Comparison of ENCODE assay signal across 7 mouse cellular contexts in genomic region chr5:73647261-73647900, GRCm38 (mm10). TPM values are rescaled to one million over a fixed set of nuclear protein-coding genes. Genes with fewer than 3 reads are reported as not detected.
DNase-seq lines count a peak whose midpoint lies in the region; ATAC-seq and TF ChIP-seq lines count a peak whose summit lies in the region.

TSS of gene Sgcb (minus strand) at chr5:73647790.

- peaks cover 28% of the 10 kb centered on the region for H3K4me1 ChIP-seq in embryonic facial prominence, embryonic 12.5 days
- no peaks in the 10 kb centered on the region for H3K4me1 ChIP-seq in heart, adult 2 months (ENCODE audit: control insufficient read depth, insufficient read depth, low read length)
- peaks cover 36% of the 10 kb centered on the region for H3K4me1 ChIP-seq in limb, embryonic 13.5 days
- peaks cover 33% of the 10 kb centered on the region for H3K4me1 ChIP-seq in midbrain, embryonic 15.5 days
- H3K4me1 ChIP-seq in spleen, adult 2 months (ENCODE audit: control insufficient read depth, insufficient read depth, insufficient read length) = peaks cover 5% of the 10 kb centered on the region

- 0 out of 2 replicates have a peak, but pooled peaks have one; percentile 4 for TF ChIP-seq CTCF in heart, adult 2 months (IDR thresholded peaks at IDR 0.05)
- TF ChIP-seq CTCF in spleen, adult 2 months (IDR thresholded peaks at IDR 0.05; ENCODE audit: extremely low read depth, insufficient read depth, insufficient read length, insufficient replicate concordance) = no peak

- TF ChIP-seq POLR2A in heart, adult 2 months (IDR thresholded peaks at IDR 0.05; ENCODE audit: insufficient read depth, low read depth, low read length) = peak; percentile 59
- peak; percentile 5; the same call in 1 of the 2 replicates for TF ChIP-seq POLR2A in spleen, adult 2 months (IDR thresholded peaks at IDR 0.05; ENCODE audit: low read depth, low read length)

- peak; percentile 91 for DNase-seq in adrenal gland, postnatal 25 days
- DNase-seq in heart, adult 2 months = peak; percentile 91 to 94
- peak; percentile 77 to 87 for DNase-seq in kidney, adult 8-10 months
- peak; percentile 36 to 79 for DNase-seq in spleen, adult 2 months (ENCODE audit: low read depth in 1 of 2, low spot score in 2 of 2)

- intact Hi-C loops in heart, adult 2 months (cut with DNase I) = no loop called here

- no peaks in the 10 kb centered on the region for H3K9me3 ChIP-seq in embryonic facial prominence, embryonic 12.5 days
- H3K9me3 ChIP-seq in limb, embryonic 13.5 days = no peaks in the 10 kb centered on the region
- no peaks in the 10 kb centered on the region for H3K9me3 ChIP-seq in midbrain, embryonic 15.5 days

- TF ChIP-seq EP300 in heart, adult 2 months (IDR thresholded peaks at IDR 0.05; ENCODE audit: insufficient read depth, low read depth, low read length) = 0 out of 2 replicates have a peak, but pooled peaks have one; percentile 32

- peak within 1 kb of the TSS; percentile 74 for H3K9ac ChIP-seq in embryonic facial prominence, embryonic 12.5 days
- peak within 1 kb of the TSS; percentile 92 for H3K9ac ChIP-seq in heart, adult 2 months (ENCODE audit: low read depth, low read length)
- peak within 1 kb of the TSS; percentile 87 for H3K9ac ChIP-seq in limb, embryonic 13.5 days
- peak within 1 kb of the TSS; percentile 90 for H3K9ac ChIP-seq in midbrain, embryonic 15.5 days

- WGBS in embryonic facial prominence, embryonic 12.5 days = under 1% methylated on average over 52 of the region's 62 CpGs
- under 1% methylated on average over 62 of the region's 62 CpGs for WGBS in heart, adult 2 months
- WGBS in limb, embryonic 13.5 days = under 1% methylated on average over 62 of the region's 62 CpGs
- WGBS in midbrain, embryonic 15.5 days = under 1% methylated on average over 62 of the region's 62 CpGs
- under 1% methylated on average over 57 of the region's 62 CpGs for WGBS in spleen, adult 2 months

- ATAC-seq in embryonic facial prominence, embryonic 12.5 days (ENCODE audit: insufficient number of reproducible peaks, insufficient read depth, low FRiP score, low TSS enrichment) = peak; percentile 81
- ATAC-seq in limb, embryonic 13.5 days (ENCODE audit: low FRiP score, low read depth) = peak; percentile 82
- ATAC-seq in midbrain, embryonic 15.5 days (replicated peaks) = peak; percentile 89

- no peak within 1 kb of the TSS for H3K27ac ChIP-seq in embryonic facial prominence, embryonic 12.5 days
- H3K27ac ChIP-seq in heart, adult 2 months = peak within 1 kb of the TSS; percentile 95
- peak within 1 kb of the TSS; percentile 52; the same call in 1 of the 2 replicates for H3K27ac ChIP-seq in limb, embryonic 13.5 days
- H3K27ac ChIP-seq in midbrain, embryonic 15.5 days = no peak within 1 kb of the TSS; the same call in 1 of the 2 replicates
- H3K27ac ChIP-seq in spleen, adult 2 months (ENCODE audit: insufficient read depth, low read length) = peak within 1 kb of the TSS; percentile 1; the same call in 1 of the 2 replicates

- peak within 1 kb of the TSS; percentile 86 for H3K4me2 ChIP-seq in embryonic facial prominence, embryonic 12.5 days (replicated peaks)
- H3K4me2 ChIP-seq in limb, embryonic 13.5 days (replicated peaks) = peak within 1 kb of the TSS; percentile 83
- peak within 1 kb of the TSS; percentile 81 for H3K4me2 ChIP-seq in midbrain, embryonic 15.5 days

- H3K79me2 ChIP-seq in heart, adult 2 months (replicated peaks; ENCODE audit: control insufficient read depth, insufficient read depth, low read length) = 0 out of 2 replicates have a peak, but pooled peaks cover 1% of the 10 kb centered on the region

- no peaks in the 10 kb centered on the region for H3K36me3 ChIP-seq in embryonic facial prominence, embryonic 12.5 days
- peaks cover 3% of the 10 kb centered on the region; the same call in 1 of the 2 replicates for H3K36me3 ChIP-seq in heart, adult 2 months (ENCODE audit: control insufficient read depth, insufficient read depth, low read length)
- H3K36me3 ChIP-seq in limb, embryonic 13.5 days = peaks cover 12% of the 10 kb centered on the region
- no peaks in the 10 kb centered on the region; the same call in 1 of the 2 replicates for H3K36me3 ChIP-seq in midbrain, embryonic 15.5 days (replicated peaks)
- H3K36me3 ChIP-seq in spleen, adult 2 months (ENCODE audit: control insufficient read depth, insufficient read depth, low read length) = 0 out of 2 replicates have a peak, but pooled peaks cover 1% of the 10 kb centered on the region

- H3K4me3 ChIP-seq in embryonic facial prominence, embryonic 12.5 days = peak within 1 kb of the TSS; percentile 78
- H3K4me3 ChIP-seq in heart, adult 2 months = peak within 1 kb of the TSS; percentile 76
- peak within 1 kb of the TSS; percentile 85 for H3K4me3 ChIP-seq in limb, embryonic 13.5 days
- peak within 1 kb of the TSS; percentile 92 for H3K4me3 ChIP-seq in midbrain, embryonic 15.5 days
- H3K4me3 ChIP-seq in spleen, adult 2 months (ENCODE audit: extremely low read depth, insufficient read depth, insufficient read length) = peak within 1 kb of the TSS; percentile 77

- peaks cover 43% of the 10 kb centered on the region for H3K27me3 ChIP-seq in embryonic facial prominence, embryonic 12.5 days
- H3K27me3 ChIP-seq in heart, adult 2 months (ENCODE audit: control insufficient read depth, insufficient read depth, low read length) = peaks cover 6% of the 10 kb centered on the region
- peaks cover 41% of the 10 kb centered on the region for H3K27me3 ChIP-seq in limb, embryonic 13.5 days
- H3K27me3 ChIP-seq in midbrain, embryonic 15.5 days (replicated peaks) = peaks cover 45% of the 10 kb centered on the region
- H3K27me3 ChIP-seq in spleen, adult 2 months (ENCODE audit: control insufficient read depth, insufficient read depth, low read length) = peaks cover 14% of the 10 kb centered on the region

RNA-seq across cellular contexts. Expression of gene Sgcb, which starts in this region (rescaled TPM):
- 21.3 and 26.9 TPM in 2 replicates for total RNA-seq in adrenal gland, postnatal 25 days (2021)
- 27.6 and 31.1 TPM in 2 replicates for polyA plus RNA-seq in embryonic facial prominence, embryonic 12.5 days (2016; fragmentation: Nextera tagmentation; extraction: Ambion mirVana)
- total RNA-seq in heart, adult 2 months (2021) = 100 to 1,000 TPM; 101 to 113 TPM
- 43.2 and 84.3 TPM in 2 replicates for polyA plus RNA-seq in heart, adult 2 months (2012; rRNA removed)
- 44.9 and 46.5 TPM in 2 replicates for polyA plus RNA-seq in limb, embryonic 13.5 days (2015; fragmentation: Nextera tagmentation; extraction: Ambion mirVana)
- 35.8 and 36.6 TPM in 2 replicates for polyA plus RNA-seq in midbrain, embryonic 15.5 days (2015; fragmentation: Nextera tagmentation; extraction: Ambion mirVana)
- polyA plus RNA-seq in spleen, adult 2 months (2012; rRNA removed) = 2.4 and 3.0 TPM in 2 replicates

Comparison
In these comparisons a context has a peak if more than half of its experiments do, and no peak if none do; other contexts are left out.
1. H3K27ac ChIP-seq: peak in heart, adult 2 months (single experiment), limb, embryonic 13.5 days (single experiment) and spleen, adult 2 months (single experiment); none in embryonic facial prominence, embryonic 12.5 days (single experiment) and midbrain, embryonic 15.5 days (single experiment).
2. Peak in every context shown above with its lines, with median percentiles within 50 percentile points of each other: DNase-seq, ATAC-seq, H3K4me2 ChIP-seq, H3K4me3 ChIP-seq and H3K9ac ChIP-seq.